Mouse (Mus musculus) testis, adult 2 months (tissue): Measurements from ENCODE around the gene Lmo1.
A peak's percentile ranks its signal among the peaks of the same experiment; 100 is the strongest.

Experiments
- CTCF ChIP-seq: fragments of 200-500 bp; IDR thresholded peaks from 2 replicates; pipeline ENCODE4 v1.5.1; 2012; ENCODE audit warnings: low read depth, mild to moderate bottlenecking, inconsistent platforms, low read length, moderate library complexity; ENCODE audit not compliant: control insufficient read depth, insufficient read depth, insufficient replicate concordance
- POLR2A ChIP-seq: fragments of 200-500 bp; IDR thresholded peaks from 2 replicates; pipeline ENCODE4 v1.6.1; 2012; ENCODE audit warnings: low read depth, mild to moderate bottlenecking, inconsistent platforms, low read length, moderate library complexity; ENCODE audit not compliant: control insufficient read depth

DNA sequence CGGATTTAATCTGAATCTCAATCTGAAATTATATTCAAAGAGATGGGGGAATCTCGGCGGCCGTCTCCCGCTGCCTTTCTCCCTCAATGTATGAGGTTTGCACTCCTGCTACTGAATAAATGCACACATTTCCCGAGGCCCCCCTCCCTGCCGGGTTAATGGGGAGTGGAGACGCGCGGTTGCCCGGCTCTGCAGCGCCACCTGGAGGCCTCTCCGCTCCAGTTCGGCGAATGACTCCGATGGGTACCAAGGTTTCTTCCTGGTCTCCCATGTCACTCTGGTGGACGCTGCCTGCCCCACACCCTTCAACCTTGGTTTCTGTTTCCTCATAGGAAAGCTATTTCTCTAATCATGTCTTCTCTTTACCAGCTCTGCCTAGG lies 4.6 kb downstream of the Lmo1 start:
- TF ChIP-seq POLR2A (no peak), CTCF (peak; percentile 90)
